8 mouse cellular contexts compared by ENCODE assay signal in genomic region chr2:180709923-180710272, GRCm38 (mm10). TPM values are rescaled to one million over a fixed set of nuclear protein-coding genes. Genes with fewer than 3 reads are reported as not detected.
DNase-seq lines count a peak whose midpoint lies in the region; ATAC-seq and TF ChIP-seq lines count a peak whose summit lies in the region.

Dido1 (minus strand) TSS chr2:180709999.
Gid8 (plus strand) TSS chr2:180710117.

- peak within 1 kb of the TSS; percentile 96 for H3K4me3 ChIP-seq in bone marrow, adult 2 months (replicated peaks; ENCODE audit: control insufficient read depth, low read depth, low read length)
- H3K4me3 ChIP-seq in embryonic facial prominence, embryonic 15.5 days (replicated peaks) = peak within 1 kb of the TSS; percentile 98
- H3K4me3 ChIP-seq in limb, embryonic 14.5 days (replicated peaks; ENCODE audit: low read length) = peak within 1 kb of the TSS; percentile 100
- peak within 1 kb of the TSS; percentile 94 for H3K4me3 ChIP-seq in midbrain, postnatal 0 days (ENCODE audit: low read depth, low read length)

- H3K27me3 ChIP-seq in embryonic facial prominence, embryonic 15.5 days = no peaks in the 10 kb centered on the region
- H3K27me3 ChIP-seq in limb, embryonic 14.5 days (ENCODE audit: control insufficient read depth, insufficient read depth, low read length) = no peaks in the 10 kb centered on the region
- H3K27me3 ChIP-seq in midbrain, postnatal 0 days (ENCODE audit: insufficient read depth, low read length) = no peaks in the 10 kb centered on the region

- WGBS in bone marrow, adult 2 months = 0% methylated on average over 41 of the region's 43 CpGs
- WGBS in embryonic facial prominence, embryonic 15.5 days = under 1% methylated on average over 39 of the region's 43 CpGs
- WGBS in limb, embryonic 14.5 days = under 1% methylated on average over 41 of the region's 43 CpGs
- WGBS in midbrain, postnatal 0 days = under 1% methylated on average over 33 of the region's 43 CpGs

- peak within 1 kb of the TSS; percentile 99 for H3K9ac ChIP-seq in embryonic facial prominence, embryonic 15.5 days
- peak within 1 kb of the TSS; percentile 99 for H3K9ac ChIP-seq in limb, embryonic 14.5 days (ENCODE audit: low read depth, low read length, severe bottlenecking)
- H3K9ac ChIP-seq in midbrain, postnatal 0 days (replicated peaks; ENCODE audit: low read length, poor library complexity, severe bottlenecking) = peak within 1 kb of the TSS; percentile 97

- peak; percentile 72; the same call in 1 of the 2 replicates for TF ChIP-seq POLR2A in bone marrow, adult 2 months (IDR thresholded peaks at IDR 0.05; ENCODE audit: borderline replicate concordance, control insufficient read depth, low read depth, low read length)
- peak; percentile 36; the same call in 1 of the 2 replicates for TF ChIP-seq POLR2A in limb, embryonic 14.5 days (IDR thresholded peaks at IDR 0.05; ENCODE audit: borderline replicate concordance, extremely low read depth, insufficient read depth, insufficient read length)

- no peak for TF ChIP-seq CTCF in bone marrow, adult 2 months (IDR thresholded peaks at IDR 0.05; ENCODE audit: control insufficient read depth, insufficient read depth, low read length)
- TF ChIP-seq CTCF in midbrain, postnatal 0 days (IDR thresholded peaks at IDR 0.05) = no peak

- ATAC-seq in embryonic facial prominence, embryonic 15.5 days (ENCODE audit: insufficient number of reproducible peaks, low FRiP score, low TSS enrichment, low read depth) = peak; percentile 94
- peak; percentile 95 for ATAC-seq in limb, embryonic 14.5 days (ENCODE audit: low FRiP score, low read depth)
- ATAC-seq in midbrain, postnatal 0 days (ENCODE audit: low FRiP score) = peak; percentile 94

- H3K4me2 ChIP-seq in embryonic facial prominence, embryonic 15.5 days (replicated peaks) = peak within 1 kb of the TSS; percentile 76
- H3K4me2 ChIP-seq in limb, embryonic 14.5 days (replicated peaks; ENCODE audit: low read depth, low read length, severe bottlenecking) = peak within 1 kb of the TSS; percentile 91
- H3K4me2 ChIP-seq in midbrain, postnatal 0 days (ENCODE audit: low read depth, low read length, poor library complexity, severe bottlenecking) = peak within 1 kb of the TSS; percentile 66

- peaks cover 9% of the 10 kb centered on the region for H3K4me1 ChIP-seq in bone marrow, adult 2 months (ENCODE audit: control insufficient read depth, insufficient read depth, low read length)
- peaks cover 19% of the 10 kb centered on the region for H3K4me1 ChIP-seq in embryonic facial prominence, embryonic 15.5 days
- H3K4me1 ChIP-seq in limb, embryonic 14.5 days (ENCODE audit: control insufficient read depth, insufficient read depth, low read length) = peaks cover 15% of the 10 kb centered on the region
- H3K4me1 ChIP-seq in midbrain, postnatal 0 days (ENCODE audit: insufficient read depth, low read length) = peaks cover 17% of the 10 kb centered on the region

- no peaks in the 10 kb centered on the region for H3K9me3 ChIP-seq in embryonic facial prominence, embryonic 15.5 days (replicated peaks)
- H3K9me3 ChIP-seq in limb, embryonic 14.5 days (ENCODE audit: control insufficient read depth, low read length) = no peaks in the 10 kb centered on the region
- no peaks in the 10 kb centered on the region for H3K9me3 ChIP-seq in midbrain, postnatal 0 days (ENCODE audit: low read length)

- peaks cover 14% of the 10 kb centered on the region for H3K36me3 ChIP-seq in embryonic facial prominence, embryonic 15.5 days
- peaks cover 28% of the 10 kb centered on the region for H3K36me3 ChIP-seq in limb, embryonic 14.5 days (ENCODE audit: control insufficient read depth, insufficient read depth, low read length)
- H3K36me3 ChIP-seq in midbrain, postnatal 0 days (ENCODE audit: insufficient read depth, low read length) = peaks cover 12% of the 10 kb centered on the region

- peak; percentile 99 for DNase-seq in 416B (ENCODE audit: low read depth)
- DNase-seq in heart, adult 8-10 months (ENCODE audit: low spot score) = peak; percentile 97
- peak; percentile 96 for DNase-seq in kidney, adult 9 months
- peak; percentile 98 for DNase-seq in limb, embryonic 14.5 days (ENCODE audit: low spot score)
- peak; percentile 99 for DNase-seq in midbrain, postnatal 0 days (ENCODE audit: low spot score)
- DNase-seq in spleen, postnatal 14 days (ENCODE audit: low spot score in 2 of 2) = peak; percentile 89 to 93

- peak within 1 kb of the TSS; percentile 95 for H3K27ac ChIP-seq in bone marrow, adult 2 months (ENCODE audit: control insufficient read depth, insufficient read depth, low read depth, low read length, poor library complexity)
- peak within 1 kb of the TSS; percentile 90 for H3K27ac ChIP-seq in embryonic facial prominence, embryonic 15.5 days (replicated peaks)
- peak within 1 kb of the TSS; percentile 73 for H3K27ac ChIP-seq in limb, embryonic 14.5 days (replicated peaks; ENCODE audit: low read depth, low read length)
- H3K27ac ChIP-seq in midbrain, postnatal 0 days (ENCODE audit: low read depth, low read length) = peak within 1 kb of the TSS; percentile 90

RNA-seq across cellular contexts. Expression of gene Dido1, which starts in this region (rescaled TPM):
- polyA plus RNA-seq in bone marrow, adult 2 months (2011; ENCODE audit: insufficient read depth, insufficient read length, low replicate concordance, missing spikeins) = 15.5 and 36.0 TPM in 2 replicates
- 28.1 and 28.6 TPM in 2 replicates for polyA plus RNA-seq in embryonic facial prominence, embryonic 15.5 days (2015; fragmentation: Nextera tagmentation; extraction: Ambion mirVana)
- total RNA-seq in heart, adult 8-10 months (2022) = 10 to 100 TPM; 25.2 to 35.9 (median 31.1) TPM
- polyA plus RNA-seq in limb, embryonic 14.5 days (2012; rRNA removed) = 28.9 and 39.7 TPM in 2 replicates
- 26.4 and 31.4 TPM in 2 replicates for polyA plus RNA-seq in limb, embryonic 14.5 days (2014; fragmentation: Nextera tagmentation; extraction: Ambion mirVana)
- 36.7 and 44.1 TPM in 2 replicates for total RNA-seq in midbrain, postnatal 0 days (2014; rRNA removed)
- 19.3 and 22.2 TPM in 2 replicates for polyA plus RNA-seq in midbrain, postnatal 0 days (2015; fragmentation: Nextera tagmentation; extraction: Ambion mirVana)

RNA-seq across cellular contexts. Expression of gene Gid8, which starts in this region (rescaled TPM):
- 79.0 and 81.5 TPM in 2 replicates for polyA plus RNA-seq in bone marrow, adult 2 months (2011; ENCODE audit: insufficient read depth, insufficient read length, low replicate concordance, missing spikeins)
- 69.1 and 70.4 TPM in 2 replicates for polyA plus RNA-seq in embryonic facial prominence, embryonic 15.5 days (2015; fragmentation: Nextera tagmentation; extraction: Ambion mirVana)
- total RNA-seq in heart, adult 8-10 months (2022) = 10 to 100 TPM; 57.6 to 66.1 (median 59.5) TPM
- polyA plus RNA-seq in limb, embryonic 14.5 days (2012; rRNA removed) = 58.9 and 64.0 TPM in 2 replicates
- polyA plus RNA-seq in limb, embryonic 14.5 days (2014; fragmentation: Nextera tagmentation; extraction: Ambion mirVana) = 69.9 and 71.9 TPM in 2 replicates
- 43.6 and 56.4 TPM in 2 replicates for total RNA-seq in midbrain, postnatal 0 days (2014; rRNA removed)
- 44.5 and 46.5 TPM in 2 replicates for polyA plus RNA-seq in midbrain, postnatal 0 days (2015; fragmentation: Nextera tagmentation; extraction: Ambion mirVana)

Comparison
In these comparisons a context has a peak if more than half of its experiments do, and no peak if none do; other contexts are left out.
1. Peak in every context shown above with its lines: DNase-seq, ATAC-seq, H3K4me3 ChIP-seq and H3K27ac ChIP-seq.